Mouse (Mus musculus) heart, postnatal 0 days (tissue): ENCODE measurements around the gene Sclt1. TPM values are rescaled to one million over a fixed set of nuclear protein-coding genes. Genes with fewer than 3 reads are reported as not detected.

Experiments used
- ATAC-seq: fragments of 200-750 bp; cut with Nextera tagmentation; 2 replicates; pipeline ENCODE4 v1.8.0; 2017; ENCODE audit warnings: low read depth, moderate number of reproducible peaks, moderate library complexity; ENCODE audit not compliant: insufficient read depth
- DNase-seq: peaks from one replicate; pipeline ENCODE4 v3.0.0-alpha.2; 2016; ENCODE audit warnings: low spot score
- H3K27ac ChIP-seq: fragments of 300-500 bp; sonication (generic); 2 replicates; pipeline ENCODE4 v1.5.1; 2014; ENCODE audit warnings: low read depth, mild to moderate bottlenecking
- H3K27me3 ChIP-seq: fragments of 300-500 bp; sonication (generic); 2 replicates; pipeline ENCODE4 v1.6.1; 2014; ENCODE audit warnings: low read length, mixed read lengths; ENCODE audit not compliant: control insufficient read depth, insufficient read depth
- H3K36me3 ChIP-seq: fragments of 300-500 bp; sonication (generic); replicated peaks from 2 replicates; pipeline ENCODE4 v1.6.1; 2014; ENCODE audit warnings: low read length, mixed read lengths; ENCODE audit not compliant: control insufficient read depth, insufficient read depth
- H3K4me1 ChIP-seq: fragments of 300-500 bp; sonication (generic); 2 replicates; pipeline ENCODE4 v1.6.1; 2014; ENCODE audit warnings: antibody characterized with exemption; ENCODE audit not compliant: control insufficient read depth, insufficient read depth
- H3K4me2 ChIP-seq: fragments of 300-500 bp; sonication (generic); 2 replicates; pipeline ENCODE4 v1.6.1; 2014; ENCODE audit warnings: low read depth, mild to moderate bottlenecking, low read length, moderate library complexity
- H3K4me3 ChIP-seq: fragments of 300-500 bp; sonication (generic); 2 replicates; pipeline ENCODE4 v1.5.1; 2014; ENCODE audit warnings: low read depth, low read length
- H3K9ac ChIP-seq: fragments of 300-500 bp; sonication (generic); replicated peaks from 2 replicates; pipeline ENCODE4 v1.6.1; 2014; ENCODE audit warnings: low read depth, low read length, mixed read lengths
- H3K9me3 ChIP-seq: fragments of 300-500 bp; sonication (generic); replicated peaks from 2 replicates; pipeline ENCODE4 v1.6.1; 2016; ENCODE audit warnings: low read length; ENCODE audit not compliant: control insufficient read depth
- CTCF ChIP-seq: IDR thresholded peaks from 2 replicates; pipeline ENCODE4 v1.5.1; 2016; ENCODE audit warnings: antibody characterized with exemption, control low read depth, low read depth
- EP300 ChIP-seq: IDR thresholded peaks from 2 replicates; pipeline ENCODE4 v1.6.1; 2016; ENCODE audit warnings: antibody characterized with exemption, low read depth
- WGBS: fragments of 180-500 bp; shearing (Covaris S2); extraction: QIAGEN DNeasy Blood & Tissue Kit; methylation state at CpG from one replicate; pipeline ENCODE4 v1.1.7; 2014; 5-methylcytosine and 5-hydroxymethylcytosine counted together
- polyA plus RNA-seq: library from polyadenylated mRNA; unstranded; fragments of >200 nt; fragmentation: Nextera tagmentation; extraction: Ambion mirVana; gene quantifications from 2 replicates; pipeline ENCODE4 v1.2.1, GENCODE M21; 2015
- total RNA-seq: library from RNA; depleted of rRNA; stranded (reverse); fragments of >200 nt; gene quantifications from 2 replicates; pipeline ENCODE4 v1.2.3, GENCODE M21; 2014; ENCODE audit warnings: low replicate concordance

Sclt1 gene
- total and polyA plus RNA-seq, 2 experiments from 2014 or later = 3.5 to 6.4 TPM

DNA sequence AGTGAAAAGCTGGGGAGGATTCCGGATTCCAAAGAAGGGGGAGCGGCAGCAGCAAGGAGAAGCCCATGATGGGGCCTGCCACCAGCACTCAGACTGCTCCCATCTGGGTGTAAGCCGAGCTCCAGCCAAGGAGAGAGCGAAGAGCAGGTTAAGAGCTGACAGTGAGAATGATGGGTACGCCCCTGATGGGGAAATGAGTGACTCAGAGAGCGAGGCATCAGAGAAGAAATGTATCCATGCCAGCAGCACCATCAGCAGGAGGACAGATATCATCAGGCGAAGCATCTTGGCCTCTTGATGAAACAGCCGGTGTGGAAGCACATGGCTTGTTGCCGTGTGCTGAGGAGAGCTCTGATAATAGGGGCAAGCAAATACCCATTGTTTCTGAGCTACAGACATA lies 128.6 kb downstream of the Sclt1 start:
- no peaks in the 10 kb centered on the region for H3K9me3 ChIP-seq
- WGBS = 81% methylated on average over 9 of the region's 9 CpGs
- H3K9ac ChIP-seq = no peak overlapping the region
- no peaks in the 10 kb centered on the region for H3K27me3 ChIP-seq
- no peak overlapping the region for H3K4me2 ChIP-seq
- ATAC-seq (no peak), DNase-seq (no peak)
- TF ChIP-seq EP300 = no peak
- TF ChIP-seq CTCF = no peak
- H3K36me3 ChIP-seq = peaks cover 62% of the 10 kb centered on the region
- no peak overlapping the region for H3K27ac ChIP-seq
- H3K4me3 ChIP-seq = no peak overlapping the region
- no peaks in the 10 kb centered on the region for H3K4me1 ChIP-seq

DNA sequence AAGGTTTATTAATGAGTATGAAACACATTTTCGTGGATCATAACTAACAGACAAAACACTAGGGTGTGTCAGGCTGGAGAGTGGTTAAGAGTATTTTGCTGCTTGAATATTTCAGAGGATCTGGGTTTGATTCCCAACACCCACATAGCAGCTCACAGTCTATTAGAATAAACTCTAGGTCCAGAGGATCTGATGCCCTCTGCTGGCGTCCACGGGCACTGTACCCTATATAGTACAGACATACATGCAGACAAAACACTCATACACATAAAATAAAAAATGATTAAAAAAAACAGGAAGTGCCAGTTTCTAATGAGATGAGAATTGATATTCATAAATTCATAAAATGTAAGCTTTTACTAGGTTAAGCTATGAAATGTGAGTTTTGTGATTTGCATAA lies 130.1 kb downstream of the Sclt1 start:
- Histone ChIP-seq H3K9ac (no peak overlapping the region), H3K4me1 (no peaks in the 10 kb centered on the region), H3K27ac (no peak overlapping the region), H3K4me3 (no peak overlapping the region), H3K27me3 (no peaks in the 10 kb centered on the region), H3K9me3 (no peaks in the 10 kb centered on the region), H3K36me3 (peaks cover 65% of the 10 kb centered on the region), H3K4me2 (no peak overlapping the region)
- TF ChIP-seq CTCF (no peak), EP300 (no peak)
- ATAC-seq (no peak), DNase-seq (no peak)
- WGBS = 98% methylated on average over 3 of the region's 3 CpGs

DNA sequence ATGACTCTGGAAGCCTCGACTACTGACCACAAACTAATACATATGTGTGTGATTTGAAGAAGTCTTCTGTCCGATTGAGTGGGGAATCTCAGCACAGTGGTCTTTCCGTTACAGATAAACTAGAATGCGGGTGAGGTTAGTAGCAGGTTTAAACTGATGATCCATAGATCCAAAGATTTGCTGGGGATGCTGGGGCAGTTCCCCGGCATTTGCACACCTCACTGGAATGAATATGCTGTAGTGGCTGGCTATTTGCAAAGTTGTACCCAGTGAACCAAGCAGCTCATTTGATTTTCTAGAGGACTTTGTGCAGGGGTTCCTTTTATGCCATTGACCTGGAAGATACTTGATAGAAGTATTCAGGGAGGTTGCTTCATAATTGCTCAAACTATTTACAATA lies 133.2 kb downstream of the Sclt1 start:
- no peak overlapping the region for H3K27ac ChIP-seq
- H3K27me3 ChIP-seq = no peaks in the 10 kb centered on the region
- DNase-seq (no peak), ATAC-seq (no peak)
- WGBS = 92% methylated on average over 5 of the region's 5 CpGs
- TF ChIP-seq CTCF = no peak
- no peak for TF ChIP-seq EP300
- H3K4me1 ChIP-seq = peaks cover 16% of the 10 kb centered on the region; the same call in 1 of the 2 replicates
- H3K9ac ChIP-seq = no peak overlapping the region
- no peak overlapping the region for H3K4me3 ChIP-seq
- peaks cover 68% of the 10 kb centered on the region for H3K36me3 ChIP-seq
- H3K9me3 ChIP-seq = no peaks in the 10 kb centered on the region
- H3K4me2 ChIP-seq = no peak overlapping the region

DNA sequence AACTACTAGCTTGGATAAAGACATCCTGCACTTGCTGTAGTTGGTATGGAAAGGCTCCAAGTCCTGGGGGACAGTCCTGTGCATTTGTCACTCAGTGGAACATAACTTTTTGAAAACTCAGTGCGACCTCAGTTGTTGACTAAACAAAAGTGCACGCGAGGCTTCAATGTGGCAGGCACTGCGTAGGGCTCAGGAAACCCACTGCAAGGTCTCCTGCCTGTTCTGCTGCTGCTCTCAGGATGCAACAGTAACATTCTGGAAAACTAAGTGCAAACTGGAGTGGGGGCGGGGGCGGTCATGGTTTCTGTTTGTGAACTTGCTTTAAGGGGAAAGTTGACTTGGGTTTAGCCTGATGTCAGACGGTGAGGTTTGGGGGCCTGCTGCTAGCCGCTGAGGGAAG lies 134.8 kb downstream of the Sclt1 start:
- no peak for DNase-seq
- Histone ChIP-seq H3K4me3 (no peak overlapping the region), H3K4me2 (no peak overlapping the region), H3K27ac (no peak overlapping the region), H3K4me1 (peaks cover 23% of the 10 kb centered on the region; the same call in 1 of the 2 replicates), H3K27me3 (no peaks in the 10 kb centered on the region), H3K9me3 (no peaks in the 10 kb centered on the region), H3K9ac (no peak overlapping the region), H3K36me3 (peaks cover 56% of the 10 kb centered on the region)
- 88% methylated on average over 8 of the region's 8 CpGs for whole genome bisulfite sequencing
- ATAC-seq = no peak
- TF ChIP-seq CTCF (no peak), EP300 (no peak)

DNA sequence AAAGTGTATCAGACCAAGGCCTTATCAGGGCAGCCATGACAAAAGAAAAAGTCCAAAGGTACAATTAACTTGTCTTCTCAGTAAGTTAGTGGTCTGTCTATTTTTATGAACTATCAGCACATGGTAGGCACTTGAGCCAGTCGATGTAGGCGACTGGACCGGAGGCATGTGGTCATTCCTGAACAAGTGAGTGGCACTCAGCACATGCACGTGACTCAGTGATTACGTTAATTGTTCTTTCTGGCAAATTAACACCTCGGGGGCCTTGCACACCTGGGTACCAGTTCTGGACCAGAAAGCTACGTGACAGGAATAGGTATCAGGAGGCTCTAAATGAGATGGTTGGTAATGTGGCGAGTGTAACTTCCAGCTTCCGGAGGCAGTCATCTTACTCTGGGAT lies 135.3 kb downstream of the Sclt1 start:
- Histone ChIP-seq H3K4me1 (peaks cover 23% of the 10 kb centered on the region; the same call in 1 of the 2 replicates), H3K27me3 (no peaks in the 10 kb centered on the region), H3K4me3 (no peak overlapping the region), H3K36me3 (peaks cover 52% of the 10 kb centered on the region), H3K9ac (no peak overlapping the region), H3K9me3 (no peaks in the 10 kb centered on the region), H3K4me2 (no peak overlapping the region), H3K27ac (no peak overlapping the region)
- 43% methylated on average over 9 of the region's 9 CpGs for WGBS
- ATAC-seq = 0 out of 2 replicates have a peak, but pooled peaks have one; percentile 22
- DNase-seq = no peak
- no peak for TF ChIP-seq EP300
- TF ChIP-seq CTCF = no peak

DNA sequence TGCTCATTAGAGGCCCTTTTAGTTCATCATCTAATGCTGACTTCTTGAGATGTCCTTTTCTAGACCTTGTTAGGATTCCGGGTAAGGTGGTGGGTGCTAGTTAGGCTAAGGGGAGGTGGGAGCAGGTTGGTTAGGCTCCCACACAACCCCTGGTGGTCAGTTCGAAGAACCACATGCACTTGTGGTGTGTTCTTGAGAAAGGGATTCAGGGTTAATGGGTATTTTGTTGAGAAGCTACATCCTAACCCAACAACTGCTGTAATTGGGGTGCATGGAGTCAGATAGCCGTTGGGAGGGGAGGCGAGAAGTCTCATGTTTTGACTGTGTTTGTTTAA lies 136.0 kb downstream of the Sclt1 start:
- WGBS = 90% methylated on average over 4 of the region's 4 CpGs
- Histone ChIP-seq H3K9me3 (no peaks in the 10 kb centered on the region), H3K27me3 (no peaks in the 10 kb centered on the region), H3K9ac (no peak overlapping the region), H3K36me3 (peaks cover 50% of the 10 kb centered on the region), H3K4me1 (peaks cover 23% of the 10 kb centered on the region; the same call in 1 of the 2 replicates), H3K4me2 (no peak overlapping the region), H3K4me3 (no peak overlapping the region), H3K27ac (no peak overlapping the region)
- ATAC-seq = no peak
- DNase-seq = no peak
- TF ChIP-seq CTCF (peak; percentile 18; the same call in 1 of the 2 replicates), EP300 (no peak)
